Mouse (Mus musculus) embryonic facial prominence, embryonic 12.5 days (tissue): ENCODE measurements around the gene Kif24. TPM values are rescaled to one million over a fixed set of nuclear protein-coding genes. Genes with fewer than 3 reads are reported as not detected.

Experiments used
- ATAC-seq: fragments of 200-750 bp; cut with Nextera tagmentation; 2 replicates; pipeline ENCODE4 v1.8.0; 2017; ENCODE audit not compliant: insufficient number of reproducible peaks, insufficient read depth, low FRiP score, low TSS enrichment
- H3K27ac ChIP-seq: fragments of 300-500 bp; sonication (generic); 2 replicates; pipeline ENCODE4 v1.5.1; 2016; ENCODE audit warnings: mild to moderate bottlenecking
- H3K27me3 ChIP-seq: fragments of 300-500 bp; sonication (generic); 2 replicates; pipeline ENCODE4 v1.6.1; 2016; ENCODE audit warnings: mild to moderate bottlenecking, moderate library complexity
- H3K36me3 ChIP-seq: fragments of 300-500 bp; sonication (generic); 2 replicates; pipeline ENCODE4 v1.6.1; 2016; ENCODE audit warnings: mild to moderate bottlenecking
- H3K4me1 ChIP-seq: fragments of 300-500 bp; sonication (generic); 2 replicates; pipeline ENCODE4 v1.6.1; 2016
- H3K4me2 ChIP-seq: fragments of 300-500 bp; sonication (generic); replicated peaks from 2 replicates; pipeline ENCODE4 v1.6.1; 2016; ENCODE audit warnings: mild to moderate bottlenecking, moderate library complexity
- H3K4me3 ChIP-seq: fragments of 300-500 bp; sonication (generic); 2 replicates; pipeline ENCODE4 v1.5.1; 2016; ENCODE audit warnings: mild to moderate bottlenecking
- H3K9ac ChIP-seq: fragments of 300-500 bp; sonication (generic); 2 replicates; pipeline ENCODE4 v1.6.1; 2016; ENCODE audit warnings: mild to moderate bottlenecking, moderate library complexity
- H3K9me3 ChIP-seq: fragments of 300-500 bp; sonication (generic); 2 replicates; pipeline ENCODE4 v1.6.1; 2016; ENCODE audit warnings: mild to moderate bottlenecking, moderate library complexity
- WGBS: fragments of 180-500 bp; shearing (Covaris S2); methylation state at CpG from one replicate; pipeline ENCODE4 v1.1.7; 2016; 5-methylcytosine and 5-hydroxymethylcytosine counted together
- polyA plus RNA-seq: library from polyadenylated mRNA; unstranded; fragments of >200 nt; fragmentation: Nextera tagmentation; extraction: Ambion mirVana; gene quantifications from 2 replicates; pipeline ENCODE4 v1.2.1, GENCODE M21; 2016

Gene Kif24
- polyA plus RNA-seq, 1 experiment from 2014 or later = 11.7 TPM

DNA sequence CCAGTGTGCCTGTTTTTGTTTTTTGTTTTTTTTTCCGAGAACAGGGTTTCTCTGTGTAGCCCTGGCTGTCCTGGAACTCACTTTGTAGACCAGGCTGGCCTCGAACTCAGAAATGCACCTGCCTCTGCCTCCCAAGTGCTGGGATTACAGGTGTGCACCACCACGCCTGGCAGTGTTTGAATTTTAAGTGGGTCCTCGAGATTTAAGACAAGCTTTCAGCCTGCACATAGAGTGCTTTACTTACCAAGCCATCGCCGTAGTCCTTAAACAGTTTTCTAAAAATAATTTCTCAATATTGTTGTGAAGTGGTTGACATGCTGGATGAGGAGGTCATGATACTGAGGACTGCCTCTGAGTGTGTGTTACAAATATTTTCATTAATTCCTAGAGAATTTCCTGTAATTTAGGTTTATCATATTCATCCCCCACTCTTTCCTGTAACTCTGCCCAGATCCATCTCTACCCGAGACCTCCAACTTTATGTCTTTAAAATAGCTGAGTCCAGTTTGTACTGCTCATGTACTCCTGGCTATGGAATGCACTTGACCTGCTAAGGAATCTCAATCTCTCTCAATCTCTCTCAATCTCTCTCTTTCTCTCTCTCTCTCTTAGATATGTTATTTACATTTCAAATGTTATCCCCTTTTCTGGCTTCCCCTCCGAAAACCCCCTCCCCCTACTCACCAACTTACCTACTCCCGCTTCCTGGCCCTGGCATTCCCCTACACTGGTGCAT is 94.8 kb downstream of the Kif24 start:
- Histone ChIP-seq H3K4me1 (no peaks in the 10 kb centered on the region), H3K27ac (no peak overlapping the region), H3K4me3 (no peak overlapping the region), H3K27me3 (no peaks in the 10 kb centered on the region), H3K9me3 (no peaks in the 10 kb centered on the region), H3K4me2 (no peak overlapping the region), H3K9ac (no peak overlapping the region), H3K36me3 (peaks cover 33% of the 10 kb centered on the region)
- WGBS = 92% methylated on average over 9 of the region's 9 CpGs
- no peak for ATAC-seq

DNA sequence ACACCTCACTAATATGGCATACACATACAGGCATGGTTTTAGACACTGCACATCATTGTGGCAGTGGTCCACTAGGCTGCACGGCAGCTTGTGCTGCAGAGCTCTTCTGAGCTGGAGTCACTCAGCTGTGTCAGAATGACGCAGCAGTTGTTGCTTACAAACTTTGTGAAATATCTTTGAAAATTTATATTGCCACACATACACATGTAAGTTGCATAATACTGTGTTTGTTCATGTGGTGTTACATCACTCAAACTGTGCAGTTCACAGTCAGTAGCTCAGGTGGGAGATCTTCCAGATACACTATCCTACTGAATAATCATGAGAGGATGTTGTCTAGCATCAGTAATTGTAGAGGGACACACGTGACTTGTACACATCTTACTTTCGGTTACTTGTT is 96.5 kb downstream of the Kif24 start:
- Histone ChIP-seq H3K9me3 (no peaks in the 10 kb centered on the region), H3K27ac (no peak overlapping the region), H3K4me2 (no peak overlapping the region), H3K4me1 (no peaks in the 10 kb centered on the region), H3K27me3 (no peaks in the 10 kb centered on the region), H3K4me3 (no peak overlapping the region), H3K9ac (no peak overlapping the region), H3K36me3 (peaks cover 23% of the 10 kb centered on the region)
- WGBS = 92% methylated on average over 4 of the region's 4 CpGs
- ATAC-seq = no peak

DNA sequence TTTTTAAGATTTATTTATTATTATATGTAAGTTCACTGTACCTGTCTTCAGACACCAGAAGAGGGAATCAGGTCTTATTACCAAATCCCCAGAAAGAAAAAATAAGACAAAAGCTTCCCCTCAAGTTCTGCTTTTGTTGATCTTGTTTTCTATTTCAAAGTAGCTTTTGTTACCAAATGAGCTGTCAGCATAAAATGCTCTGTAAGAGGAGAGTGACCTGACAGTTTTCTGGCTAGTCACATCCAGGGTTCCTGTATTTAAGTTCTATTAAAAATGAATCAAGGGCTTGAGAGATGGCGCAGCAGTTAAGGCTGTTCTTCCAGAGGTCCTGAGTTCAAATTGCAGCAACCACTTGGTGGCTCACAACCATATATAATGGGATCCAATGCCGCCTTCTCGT is 103.6 kb downstream of the Kif24 start:
- H3K4me1 ChIP-seq = no peaks in the 10 kb centered on the region
- no peak overlapping the region for H3K9ac ChIP-seq
- WGBS = 90% methylated on average over 3 of the region's 3 CpGs
- H3K9me3 ChIP-seq = no peaks in the 10 kb centered on the region
- H3K4me3 ChIP-seq = no peak overlapping the region
- H3K27me3 ChIP-seq = no peaks in the 10 kb centered on the region
- H3K4me2 ChIP-seq = no peak overlapping the region
- ATAC-seq = no peak
- no peak overlapping the region for H3K27ac ChIP-seq
- peaks cover 13% of the 10 kb centered on the region for H3K36me3 ChIP-seq

DNA sequence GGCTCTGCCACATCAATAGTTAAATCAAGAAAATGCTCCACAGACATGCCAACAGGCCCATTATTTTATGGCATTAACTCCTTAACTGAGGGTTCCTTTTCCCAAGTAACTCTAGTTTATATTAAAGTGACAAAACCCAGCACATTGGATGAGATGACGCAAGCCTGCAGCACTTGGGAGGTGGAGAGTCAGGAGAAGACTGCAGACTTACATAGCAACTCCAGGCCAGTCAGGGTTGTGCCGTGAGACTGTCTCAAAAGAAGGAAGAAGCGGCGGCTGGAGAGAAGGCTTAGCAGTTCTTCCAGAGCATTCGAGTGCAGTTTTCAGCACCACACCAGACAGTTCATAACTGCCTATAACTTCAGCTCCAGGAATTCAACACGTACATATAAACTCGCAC is 105.3 kb downstream of the Kif24 start:
- Histone ChIP-seq H3K36me3 (peaks cover 20% of the 10 kb centered on the region), H3K27me3 (no peaks in the 10 kb centered on the region), H3K4me2 (no peak overlapping the region), H3K27ac (no peak overlapping the region), H3K4me1 (no peaks in the 10 kb centered on the region), H3K9ac (no peak overlapping the region), H3K9me3 (no peaks in the 10 kb centered on the region), H3K4me3 (no peak overlapping the region)
- 89% methylated on average over 7 of the region's 7 CpGs for WGBS
- ATAC-seq = no peak

DNA sequence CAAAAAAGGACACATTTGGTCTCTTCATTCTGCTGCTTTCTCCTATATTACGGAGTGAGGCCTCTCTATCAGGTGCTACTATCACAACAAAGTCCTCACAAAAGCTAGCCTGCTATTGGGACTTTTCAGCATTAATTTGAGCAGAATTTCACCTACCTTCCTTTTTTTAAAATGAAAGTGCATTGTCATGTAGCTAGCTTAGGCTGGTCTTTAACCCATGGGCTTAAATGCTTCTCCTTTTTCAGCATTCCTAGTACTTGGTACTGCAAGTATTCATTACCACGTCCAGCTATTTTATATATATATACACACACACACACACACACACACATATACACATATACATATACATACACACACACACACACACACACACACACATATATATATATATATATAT is 106.0 kb downstream of the Kif24 start:
- Histone ChIP-seq H3K4me1 (no peaks in the 10 kb centered on the region), H3K4me2 (no peak overlapping the region), H3K9me3 (no peaks in the 10 kb centered on the region), H3K4me3 (no peak overlapping the region), H3K27ac (no peak overlapping the region), H3K36me3 (peaks cover 20% of the 10 kb centered on the region), H3K9ac (no peak overlapping the region), H3K27me3 (no peaks in the 10 kb centered on the region)
- ATAC-seq = no peak
- WGBS = 94% methylated on average over 2 of the region's 2 CpGs

DNA sequence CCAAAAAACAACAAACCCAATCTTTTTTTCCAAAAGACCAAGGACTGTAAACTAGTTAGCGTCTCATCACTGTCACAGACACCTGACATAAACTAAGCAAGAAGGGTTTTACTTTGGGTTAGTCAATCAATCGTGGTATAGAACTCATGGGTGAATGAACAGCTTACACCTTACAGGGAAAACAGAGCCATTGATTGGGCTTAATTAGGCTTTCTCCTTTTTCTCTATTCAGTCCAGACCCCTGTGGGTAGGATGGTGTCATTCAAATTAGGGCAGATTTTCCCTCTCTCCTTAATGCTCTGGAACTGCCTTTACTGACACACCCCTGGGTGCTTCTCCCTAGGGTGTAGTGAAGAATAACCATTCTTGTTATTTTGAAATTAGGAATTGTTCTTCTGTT is 107.5 kb downstream of the Kif24 start:
- Histone ChIP-seq H3K4me3 (no peak overlapping the region), H3K4me2 (no peak overlapping the region), H3K9me3 (no peaks in the 10 kb centered on the region), H3K9ac (no peak overlapping the region), H3K4me1 (no peaks in the 10 kb centered on the region), H3K27ac (no peak overlapping the region), H3K36me3 (peaks cover 25% of the 10 kb centered on the region), H3K27me3 (no peaks in the 10 kb centered on the region)
- ATAC-seq = no peak
- WGBS = 47% methylated on average over 2 of the region's 2 CpGs

DNA sequence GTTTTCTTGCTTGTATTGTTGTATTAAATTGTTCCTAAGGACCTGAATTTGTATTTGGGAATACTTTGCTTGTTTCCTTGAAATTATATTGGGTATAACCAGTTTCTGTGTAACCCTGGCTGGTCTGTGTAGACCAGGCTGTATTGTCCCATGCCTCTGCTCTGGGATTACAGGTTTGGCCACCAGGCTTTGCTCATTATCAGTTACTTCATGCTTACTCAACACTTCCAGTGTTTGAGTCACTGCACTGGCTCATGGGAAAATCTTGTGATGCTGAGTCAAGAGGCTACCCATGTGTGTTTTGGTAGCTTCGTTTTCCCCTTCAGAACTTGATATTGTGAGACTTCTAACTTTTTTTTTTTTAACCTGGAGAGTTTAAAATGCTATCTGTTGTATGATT is 111.4 kb downstream of the Kif24 start:
- ATAC-seq = no peak
- Histone ChIP-seq H3K4me3 (no peak overlapping the region), H3K9me3 (no peaks in the 10 kb centered on the region), H3K27ac (no peak overlapping the region), H3K4me1 (peaks cover 5% of the 10 kb centered on the region; the same call in 1 of the 2 replicates), H3K27me3 (no peaks in the 10 kb centered on the region), H3K9ac (no peak overlapping the region), H3K36me3 (peaks cover 18% of the 10 kb centered on the region), H3K4me2 (no peak overlapping the region)
- 94% methylated on average over 1 of the region's 1 CpGs for WGBS

DNA sequence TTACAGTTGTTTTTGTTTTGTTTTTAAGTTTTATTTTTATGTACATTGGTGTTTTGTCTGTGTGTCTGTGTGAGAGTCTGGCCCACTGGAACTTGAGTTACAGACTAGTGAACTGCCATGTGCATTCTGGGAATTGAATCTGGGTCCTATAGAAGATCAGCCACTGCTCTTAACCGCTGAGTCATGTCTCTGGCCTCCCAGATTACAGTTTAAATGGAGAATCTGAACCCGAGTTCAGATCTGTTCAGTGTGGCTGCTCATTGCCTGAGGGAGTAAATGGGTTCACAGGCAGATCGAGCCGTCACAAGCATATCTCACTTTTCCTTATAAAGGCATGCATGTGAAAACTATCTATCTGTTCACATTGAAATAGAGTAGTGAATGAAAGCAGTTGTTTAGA is 111.9 kb downstream of the Kif24 start:
- no peak for ATAC-seq
- 92% methylated on average over 4 of the region's 4 CpGs for WGBS
- no peak overlapping the region for H3K9ac ChIP-seq
- H3K4me1 ChIP-seq = peaks cover 10% of the 10 kb centered on the region; the same call in 1 of the 2 replicates
- peaks cover 15% of the 10 kb centered on the region for H3K36me3 ChIP-seq
- H3K27me3 ChIP-seq = no peaks in the 10 kb centered on the region
- no peak overlapping the region for H3K4me2 ChIP-seq
- no peak overlapping the region for H3K4me3 ChIP-seq
- no peak overlapping the region for H3K27ac ChIP-seq
- H3K9me3 ChIP-seq = no peaks in the 10 kb centered on the region

DNA sequence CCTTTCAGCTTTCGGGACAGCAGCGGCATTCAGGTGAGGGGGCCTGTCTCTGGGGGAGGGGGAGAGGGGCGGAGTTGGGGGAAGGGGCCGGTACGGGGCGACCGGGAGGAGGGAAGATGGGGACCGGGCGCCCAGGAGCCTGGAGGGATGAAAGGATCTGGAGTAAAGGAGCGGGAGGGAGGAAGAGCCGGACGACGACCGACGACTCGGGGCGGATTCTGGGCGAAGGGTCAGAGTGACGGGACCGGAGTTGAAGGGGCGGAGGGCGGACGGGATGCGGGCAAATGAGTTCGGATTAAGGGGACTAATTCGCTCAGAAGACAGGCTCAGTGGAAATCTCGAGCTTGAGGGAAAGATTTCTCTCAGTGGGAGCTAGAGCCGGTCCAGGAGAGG is 115.5 kb downstream of the Kif24 start:
- H3K27ac ChIP-seq = peak overlapping the region; percentile 93
- ATAC-seq = peak; percentile 3; the same call in 1 of the 2 replicates
- under 1% methylated on average over 28 of the region's 28 CpGs for WGBS
- peak overlapping the region; percentile 65 for H3K4me3 ChIP-seq
- peaks cover 5% of the 10 kb centered on the region; the same call in 1 of the 2 replicates for H3K36me3 ChIP-seq
- H3K4me1 ChIP-seq = peaks cover 11% of the 10 kb centered on the region; the same call in 1 of the 2 replicates
- no peaks in the 10 kb centered on the region for H3K27me3 ChIP-seq
- H3K4me2 ChIP-seq = peak overlapping the region; percentile 61
- H3K9me3 ChIP-seq = no peaks in the 10 kb centered on the region
- H3K9ac ChIP-seq = peak overlapping the region; percentile 70

DNA sequence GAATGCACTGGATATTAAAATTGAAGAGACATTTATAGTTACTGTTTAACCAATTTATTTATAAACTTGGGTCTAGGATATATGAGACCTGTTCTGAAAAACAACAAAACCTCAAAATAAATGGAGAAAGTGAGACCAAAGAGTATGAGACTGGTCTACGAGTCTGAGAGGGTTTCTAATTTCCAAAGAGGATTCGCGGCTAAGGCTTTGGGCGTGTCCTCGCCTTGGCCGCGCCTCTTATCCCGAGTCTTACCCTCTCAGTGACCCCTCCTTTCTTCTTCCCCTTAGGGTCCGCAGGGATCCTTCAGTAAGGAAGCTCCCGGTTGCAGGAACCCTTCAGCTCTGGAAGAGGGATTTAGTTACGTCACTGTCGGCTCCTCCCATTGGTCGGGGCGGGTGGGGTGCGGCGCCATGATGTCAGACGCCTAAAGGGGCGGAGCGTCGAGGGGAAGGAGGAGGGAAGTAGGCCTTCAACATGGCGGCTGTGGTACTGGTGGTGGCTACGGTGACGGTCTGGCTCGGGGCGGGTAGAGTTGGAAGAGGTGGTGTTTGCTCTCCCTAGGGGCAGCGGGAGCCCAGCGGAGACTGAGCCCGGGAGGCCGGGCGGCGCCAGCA is 116.0 kb downstream of the Kif24 start, which contains the start of gene Ubap1:
Gene Ubap1, plus strand, starts transcription at position 413 of the 615 bp plus-strand sequence.
- H3K9me3 ChIP-seq = no peaks in the 10 kb centered on the region
- peaks cover 5% of the 10 kb centered on the region; the same call in 1 of the 2 replicates for H3K36me3 ChIP-seq
- H3K9ac ChIP-seq = peak within 1 kb of the TSS; percentile 70
- peak within 1 kb of the TSS; percentile 61 for H3K4me2 ChIP-seq
- peaks cover 11% of the 10 kb centered on the region; the same call in 1 of the 2 replicates for H3K4me1 ChIP-seq
- H3K27ac ChIP-seq = peak within 1 kb of the TSS; percentile 93
- 0% methylated on average over 31 of the region's 31 CpGs for WGBS
- no peaks in the 10 kb centered on the region for H3K27me3 ChIP-seq
- H3K4me3 ChIP-seq = peak within 1 kb of the TSS; percentile 65
- ATAC-seq = peak; percentile 97

DNA sequence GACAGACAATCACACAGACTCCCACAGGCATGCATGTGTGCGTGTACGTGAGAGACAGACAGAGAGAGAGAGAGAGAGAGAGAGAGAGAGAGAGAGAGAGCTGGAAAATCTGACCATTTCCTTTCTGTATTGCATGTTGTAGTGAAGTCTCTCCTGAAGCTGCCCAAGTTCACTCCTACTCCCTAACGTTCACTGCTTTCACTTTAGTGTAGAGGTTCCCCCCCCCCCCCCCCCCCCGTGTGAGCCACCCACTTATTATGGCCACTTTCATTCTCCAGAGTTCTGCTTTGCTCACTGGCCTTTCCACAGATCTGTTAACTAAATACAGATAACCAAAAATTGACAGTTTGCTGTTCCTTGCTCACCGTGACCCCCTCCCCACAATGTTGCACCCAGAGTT is 116.8 kb downstream of the Kif24 start:
- H3K4me1 ChIP-seq = peaks cover 11% of the 10 kb centered on the region; the same call in 1 of the 2 replicates

DNA sequence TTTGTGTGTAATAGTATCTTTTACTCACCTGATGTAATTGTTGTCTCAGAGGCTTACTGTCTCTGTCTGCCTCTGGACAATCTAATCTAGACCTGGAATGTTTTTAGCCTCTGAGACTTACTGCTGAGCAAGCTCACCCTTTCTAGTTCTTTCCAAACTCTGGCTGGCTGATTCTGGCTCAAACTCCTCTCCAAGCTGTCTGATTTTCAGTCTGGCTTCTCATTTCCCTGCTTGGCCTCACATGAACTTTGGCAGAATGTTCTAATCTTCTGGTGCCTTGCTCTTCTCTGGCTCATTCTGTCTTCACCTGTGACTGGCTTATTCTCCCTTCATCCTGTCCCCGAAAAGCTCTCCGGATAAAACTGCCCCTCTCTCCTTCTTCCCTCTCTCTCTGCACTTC is 118.7 kb downstream of the Kif24 start:
- Histone ChIP-seq H3K36me3 (no peaks in the 10 kb centered on the region), H3K9ac (no peak overlapping the region), H3K9me3 (no peaks in the 10 kb centered on the region), H3K4me3 (no peak overlapping the region), H3K27ac (no peak overlapping the region), H3K4me1 (peaks cover 11% of the 10 kb centered on the region; the same call in 1 of the 2 replicates), H3K4me2 (no peak overlapping the region), H3K27me3 (no peaks in the 10 kb centered on the region)
- WGBS = 81% methylated on average over 2 of the region's 2 CpGs
- no peak for ATAC-seq

More for the DNA sequence above, 116.8 kb downstream of the Kif24 start:
- H3K9ac ChIP-seq = no peak overlapping the region
- H3K27ac ChIP-seq = 0 out of 2 replicates have a peak overlapping the region, but pooled peaks have one; percentile 23
- WGBS = 49% methylated on average over 4 of the region's 5 CpGs
- peaks cover 4% of the 10 kb centered on the region; the same call in 1 of the 2 replicates for H3K36me3 ChIP-seq
- H3K4me3 ChIP-seq = no peak overlapping the region
- 0 out of 2 replicates have a peak overlapping the region, but pooled peaks have one; percentile 43 for H3K4me2 ChIP-seq
- H3K27me3 ChIP-seq = no peaks in the 10 kb centered on the region
- no peak for ATAC-seq
- no peaks in the 10 kb centered on the region for H3K9me3 ChIP-seq
